Mouse (Mus musculus) 416B (cell line): Measurements from ENCODE around the gene 1700012B09Rik.

ENCODE experiments used
- DNase-seq: peaks from one replicate; pipeline ENCODE4 v3.0.0; 2011; ENCODE audit warnings: low read depth

1700012B09Rik gene

GRCm38 (mm10) chr9:14770803-14771471 is at the start of gene 1700012B09Rik:
Gene 1700012B09Rik, minus strand, starts transcription at chr9:14771030.
- peak; percentile 76 for DNase-seq

DNA sequence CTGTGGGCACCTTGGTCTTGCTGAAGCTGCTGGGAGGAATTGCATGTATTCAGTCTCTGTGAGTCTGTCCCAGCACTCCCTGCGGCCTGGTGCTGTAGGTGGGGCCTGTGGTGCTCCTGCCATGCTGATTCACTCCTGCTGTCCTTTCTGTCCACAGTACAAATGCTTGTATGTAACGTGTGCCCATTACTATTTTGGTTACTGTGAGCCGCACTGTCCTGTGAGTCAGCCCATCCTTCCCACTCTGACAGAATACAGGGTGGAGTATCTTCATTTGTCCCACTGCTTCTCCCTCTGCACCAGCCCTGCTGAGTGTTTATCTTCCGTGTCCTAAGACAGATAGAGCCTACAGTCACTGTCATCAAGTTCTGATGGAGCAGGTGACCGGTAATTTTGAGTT is 39.3 kb upstream of the 1700012B09Rik start:
- DNase-seq, result no peak

GRCm38 (mm10) chr9:14806786-14807185 is 36.0 kb upstream of the 1700012B09Rik start:
- DNase-seq, result no peak

- DNase-seq, result peak; percentile 22
These were observed 34.9 kb upstream of the 1700012B09Rik start for GRCm38 (mm10) chr9:14805714-14806113.

GRCm38 (mm10) chr9:14787356-14787755 is 16.5 kb upstream of the 1700012B09Rik start:
- DNase-seq, result no peak

GRCm38 (mm10) chr9:14784039-14785002 is 13.5 kb upstream of the 1700012B09Rik start, which contains the start of the genes Mre11a and Ankrd49:
Gene Mre11a, plus strand, starts transcription at chr9:14784654.
Gene Ankrd49, minus strand, starts transcription at chr9:14784856.
- peak; percentile 99 for DNase-seq

DNA sequence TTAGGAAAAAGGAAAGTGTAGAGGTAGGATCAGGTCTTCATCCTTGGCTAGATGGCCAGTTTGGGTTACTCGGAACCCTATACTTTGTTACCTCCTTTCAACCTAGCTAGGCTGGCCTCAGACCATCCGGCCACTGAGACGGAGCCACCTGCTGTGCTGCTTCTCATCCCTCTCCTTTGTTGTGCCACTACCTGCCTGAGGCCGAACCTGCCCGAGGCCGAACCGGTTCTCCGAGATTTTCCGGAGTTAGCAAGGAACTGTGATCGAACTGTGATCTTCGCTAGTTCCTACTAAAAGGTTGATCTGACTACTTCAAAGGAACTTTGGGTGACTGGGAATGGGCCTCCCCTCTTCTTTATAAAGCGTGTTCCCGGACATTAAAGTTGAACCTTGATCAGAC is 7.5 kb upstream of the 1700012B09Rik start:
- DNase-seq, result no peak

- peak; percentile 66 for DNase-seq
These were observed 3.0 kb upstream of the 1700012B09Rik start for GRCm38 (mm10) chr9:14773813-14774212.

DNA sequence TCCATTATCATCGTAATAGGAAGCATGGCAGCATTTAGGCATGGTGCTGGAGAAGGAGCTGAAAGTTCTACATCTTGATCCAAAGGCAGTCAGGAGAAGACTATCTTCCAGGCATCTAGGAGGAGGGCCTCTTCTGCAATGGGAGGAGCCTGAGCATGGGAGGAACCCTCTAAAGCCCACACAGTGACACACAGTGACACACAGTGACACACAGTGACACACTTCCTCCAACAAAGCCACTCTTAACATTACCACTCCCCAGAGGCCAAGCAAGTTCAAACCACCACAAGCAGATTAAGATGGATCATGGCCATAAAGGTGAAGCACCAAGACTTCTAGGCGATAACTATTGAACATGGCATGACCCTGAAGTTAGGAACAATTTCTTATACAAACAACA is 1.2 kb upstream of the 1700012B09Rik start:
- peak; percentile 75 for DNase-seq

DNA sequence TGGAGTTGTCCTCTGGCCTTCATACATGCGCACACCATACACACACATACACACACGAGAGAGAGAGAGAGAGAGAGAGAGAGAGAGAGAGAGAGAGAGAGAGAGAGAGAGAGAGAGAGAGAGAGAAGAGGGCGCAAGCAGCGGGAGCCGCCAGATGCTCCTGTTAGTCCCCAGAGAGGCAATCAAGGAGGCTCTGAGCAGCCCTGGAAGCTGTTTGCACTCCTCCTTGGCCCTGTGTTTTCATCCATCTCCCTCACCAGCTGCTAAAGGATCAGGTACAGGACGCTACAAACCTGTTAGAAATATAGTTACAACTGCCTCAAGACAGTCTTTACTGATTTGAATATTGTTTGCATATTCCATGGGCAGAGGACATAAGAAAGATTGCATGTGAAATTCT is 1.0 kb downstream of the 1700012B09Rik start:
- no peak for DNase-seq

DNA sequence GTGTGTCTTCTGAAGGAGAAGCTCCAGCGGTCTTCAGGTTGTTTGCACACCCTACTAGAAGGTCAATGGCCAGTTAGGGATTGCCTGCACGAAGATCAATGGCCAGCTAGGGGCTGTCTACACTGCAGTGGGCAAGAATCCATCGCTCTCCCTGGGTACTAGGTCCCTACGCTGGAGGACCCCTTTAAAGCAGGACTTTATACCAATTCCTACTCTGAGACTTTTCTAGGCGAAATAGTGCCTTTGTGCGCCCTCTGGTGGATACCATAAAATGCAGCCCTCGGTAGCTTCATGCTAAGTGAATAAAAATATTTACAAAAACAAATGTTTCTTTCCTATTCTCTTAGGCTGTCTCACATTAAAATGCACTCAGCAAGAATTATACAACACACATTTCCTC is 6.1 kb downstream of the 1700012B09Rik start:
- peak; percentile 54 for DNase-seq

DNA sequence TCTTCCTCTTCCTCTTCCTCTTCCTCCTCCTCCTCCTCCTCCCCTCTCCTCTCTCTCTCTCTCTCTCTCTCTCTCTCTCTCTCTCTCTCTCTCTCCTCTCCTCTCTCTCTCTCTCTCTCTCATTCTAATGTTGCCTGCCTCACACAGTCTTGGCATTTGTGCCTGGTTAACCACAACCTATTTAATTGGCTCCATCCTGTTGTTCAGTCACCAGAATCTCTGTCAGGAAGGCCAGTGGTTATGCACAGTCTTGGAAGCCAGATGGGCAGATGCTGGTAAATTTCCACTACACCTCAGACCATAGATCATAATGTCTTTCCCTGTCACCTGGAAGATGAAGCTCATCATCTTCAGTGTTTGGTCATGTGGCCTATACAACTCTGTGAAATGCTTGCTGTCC is 11.6 kb downstream of the 1700012B09Rik start:
- DNase-seq, result peak; percentile 59

- DNase-seq, result peak; percentile 79
These were observed 12.2 kb downstream of the 1700012B09Rik start for GRCm38 (mm10) chr9:14758590-14758989.

DNA sequence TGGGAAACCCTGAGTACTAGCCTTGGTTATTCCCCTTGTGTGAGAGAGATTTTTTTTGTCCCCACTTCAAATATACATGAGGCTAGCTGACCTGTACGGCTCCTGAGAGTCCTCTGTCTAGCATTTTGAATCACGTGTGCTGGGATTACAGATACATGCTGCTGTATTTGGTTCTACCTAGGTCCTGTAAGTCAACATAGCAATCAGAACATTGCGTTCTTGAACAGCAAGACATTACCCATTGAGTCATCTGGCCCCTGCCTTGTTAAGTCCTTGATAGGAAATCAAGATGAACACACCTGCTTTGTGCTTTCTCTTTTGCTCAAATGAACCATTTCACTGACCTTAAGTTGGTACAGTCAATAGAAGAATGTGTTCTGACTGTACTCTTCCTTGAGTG is 16.4 kb downstream of the 1700012B09Rik start:
- DNase-seq, result no peak

DNA sequence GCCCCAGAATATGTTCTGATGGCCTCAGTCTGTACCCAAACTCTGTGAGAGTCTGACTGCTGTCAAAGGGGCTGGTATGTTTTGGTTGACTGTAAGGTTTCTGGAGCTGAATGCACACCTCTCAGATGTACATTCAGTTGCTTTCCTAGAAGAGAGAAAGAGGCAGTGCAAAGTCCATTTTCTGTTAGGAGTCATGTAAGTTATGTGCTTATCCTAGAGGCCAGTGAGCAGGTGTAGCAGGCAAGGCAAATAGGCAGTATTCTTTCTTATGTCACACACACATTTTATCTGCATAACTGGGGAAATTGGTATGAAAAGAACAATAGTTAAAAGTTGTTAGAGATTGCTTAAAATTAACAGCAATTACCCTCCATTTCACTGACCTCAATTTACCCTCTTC is 16.9 kb downstream of the 1700012B09Rik start:
- DNase-seq, result no peak

DNA sequence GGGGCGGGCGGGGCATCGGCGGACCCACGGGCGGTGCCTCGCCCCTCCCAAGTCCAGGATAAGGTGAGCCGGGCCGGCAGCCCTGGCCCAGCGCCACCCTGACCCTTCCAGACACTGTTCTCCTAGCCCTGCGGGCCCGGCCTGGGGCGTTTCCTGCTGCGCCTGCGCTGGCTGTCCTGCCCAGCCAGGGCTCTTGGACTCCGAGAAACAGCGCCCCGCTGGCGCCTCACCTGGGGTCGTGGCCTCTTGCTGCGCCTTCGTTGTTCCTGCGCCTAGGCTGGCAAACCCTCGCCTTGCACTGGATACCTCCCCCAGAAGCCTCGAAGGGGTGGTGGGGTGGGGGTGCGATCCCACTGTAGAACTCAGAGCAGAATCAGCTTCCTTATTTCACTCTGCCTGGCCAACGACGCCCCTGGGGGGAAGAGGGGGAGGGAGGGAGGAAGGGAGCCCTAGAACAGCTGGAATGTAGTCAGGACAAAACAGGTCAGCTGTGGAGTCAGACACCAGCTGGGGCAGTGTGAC is 18.8 kb downstream of the 1700012B09Rik start, which contains the start of gene Fut4:
Gene Fut4 (minus strand): TSS at position 393 of the 522 bp plus-strand sequence.
- DNase-seq, result no peak

GRCm38 (mm10) chr9:14751503-14752000 is 19.3 kb downstream of the 1700012B09Rik start:
- no peak for DNase-seq

- DNase-seq, result no peak
These were observed 19.8 kb downstream of the 1700012B09Rik start for GRCm38 (mm10) chr9:14750901-14751502.

GRCm38 (mm10) chr9:14740151-14740924 is 30.5 kb downstream of the 1700012B09Rik start, which contains the start of gene Piwil4:
Gene Piwil4, minus strand, starts transcription at chr9:14740733.
- no peak for DNase-seq

DNA sequence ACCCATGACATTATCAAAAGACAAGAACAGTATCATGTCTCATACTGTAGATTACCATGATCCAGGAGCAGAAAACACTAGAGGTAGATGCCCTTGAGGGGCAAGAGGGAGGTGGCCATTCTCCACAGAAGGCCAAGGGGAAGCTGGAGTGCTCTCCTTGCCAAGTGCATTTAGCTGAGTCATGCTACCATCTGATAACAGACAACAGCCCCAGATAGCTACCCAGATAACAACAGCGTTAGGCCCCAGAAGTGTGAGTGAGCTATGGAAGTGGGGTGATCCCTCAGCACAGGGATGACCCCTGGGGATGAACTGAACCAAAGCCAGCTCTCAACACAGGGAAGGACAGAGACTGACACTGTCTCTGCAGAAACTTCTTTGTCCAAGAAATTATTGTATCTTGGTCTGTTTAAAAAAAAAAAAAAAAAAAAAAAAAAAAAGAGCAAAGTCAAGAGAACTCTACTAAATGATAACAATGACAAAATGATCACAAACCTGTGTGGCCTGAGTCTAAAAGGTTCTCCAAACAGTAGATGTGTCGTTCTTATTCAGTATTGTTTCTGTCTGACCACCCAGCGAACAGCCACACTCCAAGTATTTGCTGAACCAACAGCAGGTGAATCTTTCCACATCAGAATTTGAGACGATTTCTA is 31.2 kb downstream of the 1700012B09Rik start:
- peak; percentile 54 for DNase-seq
